Mouse (Mus musculus): ENCODE measurements at regions not wholly inside any gene's neighbourhood (a gene's known extent, or its start where the extent isn't known, plus 50 kb on each side); places are given as distances from the start of the nearest gene placed in this dataset.

- in situ Hi-C loops (cut with MboI; ENCODE audit: low pct_unique_long_range_greater_than_20kb), result no loop called here
- ATAC-seq, result no peak
Measured at GRCm38 (mm10) chr3:47095288-47095687, 647.3 kb upstream of the Pabpc4l start.

GRCm38 (mm10) chr3:47051563-47051962, 603.5 kb upstream of the Pabpc4l start:
- CTCF ChIA-PET, result no interaction called here
- no peak for DNase-seq (ENCODE audit: low read depth, low spot score)
- ATAC-seq, result no peak
- TF ChIP-seq CTCF (IDR thresholded peaks at IDR 0.05), result no peak
- in situ Hi-C loops (cut with MboI; ENCODE audit: low pct_unique_long_range_greater_than_20kb), result no loop called here
- POLR2A ChIA-PET, result no interaction called here
- no peaks in the 10 kb centered on the region for H3K27me3 ChIP-seq

More at GRCm38 (mm10) chr3:47095288-47095687, 647.3 kb upstream of the Pabpc4l start:
- no peak for TF ChIP-seq CTCF (IDR thresholded peaks at IDR 0.05)
- DNase-seq (ENCODE audit: low read depth, low spot score), result no peak
- H3K27me3 ChIP-seq, result no peaks in the 10 kb centered on the region
- POLR2A ChIA-PET, result no interaction called here
- CTCF ChIA-PET, result no interaction called here

GRCm38 (mm10) chr3:47025738-47026137, 577.7 kb upstream of the Pabpc4l start:
- H3K27me3 ChIP-seq, result no peaks in the 10 kb centered on the region
- no peak for TF ChIP-seq CTCF (IDR thresholded peaks at IDR 0.05)
- DNase-seq (ENCODE audit: low read depth, low spot score) (no peak), ATAC-seq (no peak)
- ChIA-PET CTCF (no interaction called here), POLR2A (no interaction called here)
- in situ Hi-C loops (cut with MboI; ENCODE audit: low pct_unique_long_range_greater_than_20kb), result no loop called here

- no peak for DNase-seq (ENCODE audit: low read depth, low spot score)
- POLR2A ChIA-PET, result no interaction called here
Measured at GRCm38 (mm10) chr3:47019270-47019669, 571.3 kb upstream of the Pabpc4l start.

GRCm38 (mm10) chr3:47018565-47018964, 570.5 kb upstream of the Pabpc4l start:
- CTCF ChIA-PET, result interaction anchor here (1.2 kb wide), 1 partner anchor 54 kb away, joined by 3 read pairs; no protein-coding TSS in a partner anchor
- DNase-seq (ENCODE audit: low read depth, low spot score) (no peak), ATAC-seq (no peak)
- POLR2A ChIA-PET, result no interaction called here
- no peak for TF ChIP-seq CTCF (IDR thresholded peaks at IDR 0.05)
- in situ Hi-C loops (cut with MboI; ENCODE audit: low pct_unique_long_range_greater_than_20kb), result no loop called here
- no peaks in the 10 kb centered on the region for H3K27me3 ChIP-seq

More at GRCm38 (mm10) chr3:47019270-47019669, 571.3 kb upstream of the Pabpc4l start:
- no peak for TF ChIP-seq CTCF (IDR thresholded peaks at IDR 0.05)
- CTCF ChIA-PET, result interaction anchor here (1.2 kb wide), 1 partner anchor 55 kb away, joined by 3 read pairs; no protein-coding TSS in a partner anchor
- in situ Hi-C loops (cut with MboI; ENCODE audit: low pct_unique_long_range_greater_than_20kb), result no loop called here
- ATAC-seq, result no peak
- H3K27me3 ChIP-seq, result no peaks in the 10 kb centered on the region

GRCm38 (mm10) chr3:47010459-47010858, 562.4 kb upstream of the Pabpc4l start:
- no peak for TF ChIP-seq CTCF (IDR thresholded peaks at IDR 0.05)
- DNase-seq (ENCODE audit: low read depth, low spot score), result no peak
- peaks cover 3% of the 10 kb centered on the region for H3K27me3 ChIP-seq
- no peak for ATAC-seq
- in situ Hi-C loops (cut with MboI; ENCODE audit: low pct_unique_long_range_greater_than_20kb), result no loop called here
- CTCF ChIA-PET, result no interaction called here
- POLR2A ChIA-PET, result no interaction called here

- H3K27me3 ChIP-seq, result peaks cover 10% of the 10 kb centered on the region
- DNase-seq (ENCODE audit: low read depth, low spot score) (no peak), ATAC-seq (no peak)
- in situ Hi-C loops (cut with MboI; ENCODE audit: low pct_unique_long_range_greater_than_20kb), result no loop called here
- TF ChIP-seq CTCF (IDR thresholded peaks at IDR 0.05), result peak; percentile 6
- CTCF ChIA-PET, result no interaction called here
- POLR2A ChIA-PET, result no interaction called here
Measured at GRCm38 (mm10) chr3:46998916-46999315, 550.9 kb upstream of the Pabpc4l start.

GRCm38 (mm10) chr3:46970744-46971143, 522.7 kb upstream of the Pabpc4l start:
- TF ChIP-seq CTCF (IDR thresholded peaks at IDR 0.05), result no peak
- CTCF ChIA-PET, result no interaction called here

GRCm38 (mm10) chr3:46970000-46970399, 522.0 kb upstream of the Pabpc4l start:
- H3K27me3 ChIP-seq, result no peaks in the 10 kb centered on the region
- in situ Hi-C loops (cut with MboI; ENCODE audit: low pct_unique_long_range_greater_than_20kb), result no loop called here
- DNase-seq (ENCODE audit: low read depth, low spot score) (no peak), ATAC-seq (no peak)
- TF ChIP-seq CTCF (IDR thresholded peaks at IDR 0.05), result no peak
- POLR2A ChIA-PET, result no interaction called here
- CTCF ChIA-PET, result no interaction called here

More at GRCm38 (mm10) chr3:46970744-46971143, 522.7 kb upstream of the Pabpc4l start:
- ATAC-seq (no peak), DNase-seq (ENCODE audit: low read depth, low spot score) (no peak)
- POLR2A ChIA-PET, result no interaction called here
- in situ Hi-C loops (cut with MboI; ENCODE audit: low pct_unique_long_range_greater_than_20kb), result no loop called here
- H3K27me3 ChIP-seq, result no peaks in the 10 kb centered on the region

GRCm38 (mm10) chr3:46951391-46951790, 503.4 kb upstream of the Pabpc4l start:
- ATAC-seq (no peak), DNase-seq (ENCODE audit: low read depth, low spot score) (no peak)
- no peak for TF ChIP-seq CTCF (IDR thresholded peaks at IDR 0.05)
- peaks cover 4% of the 10 kb centered on the region for H3K27me3 ChIP-seq
- CTCF ChIA-PET, result no interaction called here
- in situ Hi-C loops (cut with MboI; ENCODE audit: low pct_unique_long_range_greater_than_20kb), result no loop called here
- POLR2A ChIA-PET, result interaction anchor here (0.6 kb wide), 1 partner anchor 256 kb away, joined by 3 read pairs; no protein-coding TSS in a partner anchor

GRCm38 (mm10) chr3:46937751-46938150, 489.7 kb upstream of the Pabpc4l start:
- no peak for TF ChIP-seq CTCF (IDR thresholded peaks at IDR 0.05)
- no peaks in the 10 kb centered on the region for H3K27me3 ChIP-seq
- POLR2A ChIA-PET, result no interaction called here
- in situ Hi-C loops (cut with MboI; ENCODE audit: low pct_unique_long_range_greater_than_20kb), result no loop called here
- CTCF ChIA-PET, result no interaction called here
- ATAC-seq, result no peak
- no peak for DNase-seq (ENCODE audit: low read depth, low spot score)

- DNase-seq (ENCODE audit: low read depth, low spot score) (no peak), ATAC-seq (no peak)
- CTCF ChIA-PET, result no interaction called here
- peaks cover 7% of the 10 kb centered on the region for H3K27me3 ChIP-seq
- in situ Hi-C loops (cut with MboI; ENCODE audit: low pct_unique_long_range_greater_than_20kb), result no loop called here
- no peak for TF ChIP-seq CTCF (IDR thresholded peaks at IDR 0.05)
- POLR2A ChIA-PET, result no interaction called here
Measured at GRCm38 (mm10) chr3:46891057-46891736, 443.2 kb upstream of the Pabpc4l start.

Data from Patski (cell line).